Mouse (Mus musculus) hindbrain, postnatal 0 days (tissue): ENCODE data around the gene Gm19345. TPM values are rescaled to one million over a fixed set of nuclear protein-coding genes. Genes with fewer than 3 reads are reported as not detected.

Experiments used
- ATAC-seq: fragments of 200-750 bp; cut with Nextera tagmentation; 2 replicates; pipeline ENCODE4 v1.8.0; 2017; ENCODE audit warnings: mild to moderate bottlenecking, moderate TSS enrichment, moderate library complexity
- DNase-seq: peaks from one replicate; pipeline ENCODE4 v3.0.0-alpha.2; 2015; ENCODE audit warnings: low spot score
- H3K27ac ChIP-seq: fragments of 300-500 bp; sonication (generic); 2 replicates; pipeline ENCODE4 v1.5.1; 2014; ENCODE audit warnings: mild to moderate bottlenecking
- H3K27me3 ChIP-seq: fragments of 300-500 bp; sonication (generic); 2 replicates; pipeline ENCODE4 v1.6.1; 2014; ENCODE audit warnings: low read length, mixed read lengths; ENCODE audit not compliant: insufficient read depth
- H3K36me3 ChIP-seq: fragments of 300-500 bp; sonication (generic); 2 replicates; pipeline ENCODE4 v1.6.1; 2014; ENCODE audit warnings: low read length, mixed read lengths; ENCODE audit not compliant: insufficient read depth
- H3K4me1 ChIP-seq: fragments of 300-500 bp; sonication (generic); 2 replicates; pipeline ENCODE4 v1.6.1; 2014; ENCODE audit warnings: antibody characterized with exemption, low read length, mixed read lengths; ENCODE audit not compliant: insufficient read depth
- H3K4me2 ChIP-seq: fragments of 300-500 bp; sonication (generic); 2 replicates; pipeline ENCODE4 v1.6.1; 2014; ENCODE audit warnings: low read depth, mild to moderate bottlenecking, low read length, moderate library complexity, mixed read lengths
- H3K4me3 ChIP-seq: fragments of 300-500 bp; sonication (generic); 2 replicates; pipeline ENCODE4 v1.5.1; 2014; ENCODE audit warnings: low read length
- H3K9ac ChIP-seq: fragments of 300-500 bp; sonication (generic); replicated peaks from 2 replicates; pipeline ENCODE4 v1.6.1; 2014; ENCODE audit warnings: mild to moderate bottlenecking, low read length, moderate library complexity, mixed read lengths
- H3K9me3 ChIP-seq: fragments of 300-500 bp; sonication (generic); 2 replicates; pipeline ENCODE4 v1.6.1; 2016; ENCODE audit warnings: low read length, mixed read lengths
- CTCF ChIP-seq: IDR thresholded peaks from 2 replicates; pipeline ENCODE4 v1.5.1; 2016; ENCODE audit warnings: antibody characterized with exemption, control low read depth, low read depth
- WGBS: fragments of 180-500 bp; shearing (Covaris S2); extraction: QIAGEN DNeasy Blood & Tissue Kit; methylation state at CpG from one replicate; pipeline ENCODE4 v1.1.7; 2014; 5-methylcytosine and 5-hydroxymethylcytosine counted together
- polyA plus RNA-seq: library from polyadenylated mRNA; unstranded; fragments of >200 nt; fragmentation: Nextera tagmentation; extraction: Ambion mirVana; gene quantifications from 2 replicates; pipeline ENCODE4 v1.2.1, GENCODE M21; 2015
- total RNA-seq: library from RNA; depleted of rRNA; stranded (reverse); fragments of >200 nt; gene quantifications from 2 replicates; pipeline ENCODE4 v1.2.3, GENCODE M21; 2014

Gm19345 gene
- total and polyA plus RNA-seq, 2 experiments from 2014 or later = 16.1 to 53.7 TPM

DNA sequence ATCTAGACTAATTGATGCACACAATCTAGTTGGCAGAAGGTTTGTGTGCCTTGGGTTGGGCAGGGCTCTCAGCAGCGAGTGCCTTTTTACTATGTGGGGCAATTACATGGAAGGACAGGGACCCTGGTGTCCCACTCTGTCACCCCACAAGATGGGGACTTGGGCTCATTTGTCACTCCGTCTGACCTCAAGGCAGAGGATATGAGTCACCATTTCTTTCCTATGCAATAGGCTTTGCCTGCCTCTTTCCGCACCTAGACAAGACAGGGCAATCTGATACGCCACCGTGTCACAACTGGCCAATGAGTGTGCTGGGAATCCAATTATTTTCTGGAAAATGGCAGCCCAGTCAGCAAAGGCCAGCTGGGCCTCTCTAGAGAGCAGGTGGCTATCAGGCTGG, 3.9 kb downstream of the Gm19345 start:
- Histone ChIP-seq H3K4me1 (no peaks in the 10 kb centered on the region), H3K9ac (no peak overlapping the region), H3K27ac (no peak overlapping the region), H3K36me3 (no peaks in the 10 kb centered on the region), H3K9me3 (no peaks in the 10 kb centered on the region), H3K4me3 (no peak overlapping the region), H3K4me2 (no peak overlapping the region), H3K27me3 (no peaks in the 10 kb centered on the region)
- no peak for ATAC-seq
- no peak for DNase-seq
- TF ChIP-seq CTCF = no peak
- WGBS = 87% methylated on average over 5 of the region's 5 CpGs

DNA sequence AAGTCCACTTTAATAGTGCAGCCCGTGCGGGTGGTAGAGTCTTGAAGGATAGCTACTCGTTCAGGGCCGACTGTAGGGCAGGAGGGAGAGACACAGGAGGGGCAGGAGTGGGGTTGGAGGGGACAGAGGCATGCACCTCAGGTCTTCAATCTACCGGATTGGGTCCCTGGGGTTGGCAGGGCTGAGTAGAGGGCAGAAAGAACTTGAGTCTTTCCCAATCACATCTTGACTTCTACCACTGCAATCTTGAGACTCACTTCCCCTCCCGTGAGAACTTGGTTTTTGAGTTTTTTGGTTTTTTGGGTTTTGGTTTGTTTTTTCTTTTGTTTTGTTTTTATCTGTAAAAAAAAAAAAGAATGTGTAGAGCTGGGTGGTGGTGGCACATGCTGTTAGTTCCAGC, 4.5 kb downstream of the Gm19345 start:
- WGBS = 90% methylated on average over 6 of the region's 6 CpGs
- no peak for ATAC-seq
- Histone ChIP-seq H3K4me2 (no peak overlapping the region), H3K9ac (no peak overlapping the region), H3K4me3 (no peak overlapping the region), H3K27me3 (no peaks in the 10 kb centered on the region), H3K9me3 (no peaks in the 10 kb centered on the region), H3K27ac (no peak overlapping the region), H3K4me1 (no peaks in the 10 kb centered on the region), H3K36me3 (no peaks in the 10 kb centered on the region)
- no peak for TF ChIP-seq CTCF
- no peak for DNase-seq

DNA sequence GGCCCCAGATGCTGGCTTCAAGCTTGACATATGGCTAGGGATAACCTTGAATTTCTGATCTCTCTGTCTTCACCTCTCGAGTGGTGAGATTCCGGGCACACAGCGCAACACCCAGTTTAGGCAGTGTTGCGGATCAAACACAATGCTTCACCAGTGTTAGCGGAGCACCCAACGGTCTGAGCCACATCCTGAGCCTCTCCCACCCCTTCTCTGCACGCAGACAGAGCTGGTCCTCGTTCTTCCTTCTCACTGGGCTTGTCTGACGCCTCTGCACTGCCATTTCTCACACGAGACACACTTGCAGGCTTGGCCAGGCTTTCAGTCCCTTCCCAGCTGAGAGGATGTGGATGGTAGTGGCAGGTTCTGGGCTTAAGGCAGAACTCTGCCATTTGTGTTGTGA, 7.9 kb downstream of the Gm19345 start:
- H3K27ac ChIP-seq = no peak overlapping the region
- H3K4me2 ChIP-seq = no peak overlapping the region
- no peaks in the 10 kb centered on the region for H3K4me1 ChIP-seq
- no peaks in the 10 kb centered on the region for H3K36me3 ChIP-seq
- no peak overlapping the region for H3K9ac ChIP-seq
- H3K27me3 ChIP-seq = no peaks in the 10 kb centered on the region
- no peak for TF ChIP-seq CTCF
- DNase-seq (no peak), ATAC-seq (no peak)
- no peak overlapping the region for H3K4me3 ChIP-seq
- 72% methylated on average over 10 of the region's 10 CpGs for WGBS
- no peaks in the 10 kb centered on the region for H3K9me3 ChIP-seq

DNA sequence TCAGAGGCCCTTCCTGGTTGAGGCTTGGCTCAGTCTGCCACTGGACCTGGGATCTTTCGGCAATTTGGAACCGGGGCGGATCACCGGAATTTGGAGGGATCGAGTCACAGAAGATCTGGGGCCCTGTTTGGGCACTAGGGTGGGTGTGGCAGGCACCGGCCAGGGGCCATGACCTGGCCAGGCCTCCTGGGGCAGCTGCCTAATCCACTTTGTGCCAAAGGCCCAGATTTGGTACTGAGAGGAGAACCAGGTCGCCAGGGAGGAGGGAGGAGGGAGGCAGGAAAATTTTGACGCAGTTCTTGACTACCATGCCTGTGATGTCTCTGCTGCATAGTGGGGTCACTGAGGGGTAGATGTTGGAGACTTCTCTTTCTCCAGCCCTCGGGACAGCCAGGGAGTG, 9.4 kb downstream of the Gm19345 start, which contains the start of gene Ceacam16:
TSS of gene Ceacam16 (minus strand) at position 101 of the 400 bp plus-strand sequence.
- Histone ChIP-seq H3K27me3 (no peaks in the 10 kb centered on the region), H3K27ac (no peak within 1 kb of the TSS), H3K4me2 (no peak within 1 kb of the TSS), H3K4me1 (no peaks in the 10 kb centered on the region), H3K36me3 (no peaks in the 10 kb centered on the region), H3K9ac (no peak within 1 kb of the TSS), H3K4me3 (no peak within 1 kb of the TSS), H3K9me3 (no peaks in the 10 kb centered on the region)
- WGBS = 84% methylated on average over 9 of the region's 9 CpGs
- no peak for ATAC-seq
- TF ChIP-seq CTCF = no peak
- no peak for DNase-seq

DNA sequence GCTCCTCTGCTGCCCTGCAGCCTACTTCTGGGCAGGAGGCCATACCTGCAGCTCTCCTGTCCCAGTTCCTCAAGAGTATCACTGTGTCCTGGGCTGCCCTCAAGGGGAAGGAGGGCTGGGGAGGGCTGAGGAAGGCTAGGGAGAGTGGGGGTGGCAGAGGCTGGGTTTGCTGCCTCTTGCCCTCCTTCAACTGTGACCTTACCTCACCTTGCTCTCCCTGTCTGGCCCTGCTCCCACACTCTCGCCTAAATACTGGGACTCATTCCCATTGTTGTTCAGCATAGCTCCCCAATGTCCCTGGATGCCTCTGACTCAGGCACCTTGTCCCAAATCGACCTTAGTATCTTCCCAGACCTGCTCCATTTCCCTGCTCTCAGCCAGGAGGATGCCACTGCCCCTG, 12.4 kb downstream of the Gm19345 start:
- Histone ChIP-seq H3K36me3 (no peaks in the 10 kb centered on the region), H3K27me3 (no peaks in the 10 kb centered on the region), H3K4me3 (no peak overlapping the region), H3K4me2 (no peak overlapping the region), H3K9me3 (no peaks in the 10 kb centered on the region), H3K9ac (no peak overlapping the region), H3K27ac (no peak overlapping the region), H3K4me1 (no peaks in the 10 kb centered on the region)
- WGBS = 24% methylated on average over 2 of the region's 2 CpGs
- no peak for DNase-seq
- TF ChIP-seq CTCF = no peak
- ATAC-seq = no peak

DNA sequence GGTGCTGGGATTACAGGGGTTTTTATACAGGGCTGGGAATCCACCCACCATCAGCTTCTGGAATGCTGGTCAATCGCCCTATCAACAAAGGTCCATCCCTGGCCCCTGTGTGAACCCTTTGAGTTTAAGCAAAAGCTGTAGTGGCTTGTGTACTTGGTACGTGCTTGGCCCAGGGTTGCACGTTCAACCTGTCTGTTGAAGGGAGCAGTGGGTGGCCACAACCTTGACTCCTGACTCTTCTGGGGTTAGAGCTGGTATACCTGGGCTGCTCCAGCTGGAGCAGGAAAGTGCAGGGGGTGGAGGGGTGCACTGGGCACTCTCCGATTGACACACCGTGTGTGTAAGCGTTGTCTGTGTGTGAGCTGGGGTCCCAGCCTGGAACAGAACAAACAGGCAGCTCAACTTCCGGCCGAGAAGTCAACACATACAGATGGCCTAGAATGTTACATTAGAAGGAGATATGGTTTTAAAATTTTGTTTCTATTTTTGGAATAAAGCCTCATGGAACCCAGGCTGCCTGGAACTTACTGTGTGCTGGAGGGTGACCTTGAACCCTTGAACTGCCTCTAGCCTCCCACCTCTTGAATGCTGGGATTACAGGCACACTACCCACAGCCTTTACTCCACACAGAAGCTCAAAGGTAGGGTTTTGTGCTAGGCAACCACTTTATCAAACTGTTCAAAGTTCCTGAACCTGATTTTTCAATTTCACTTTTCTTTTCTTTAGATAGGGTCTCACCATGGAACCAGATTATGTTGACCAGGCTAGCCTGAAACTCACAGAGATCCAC, 13.6 kb downstream of the Gm19345 start:
- Histone ChIP-seq H3K27ac (no peak overlapping the region), H3K27me3 (no peaks in the 10 kb centered on the region), H3K36me3 (no peaks in the 10 kb centered on the region), H3K9me3 (no peaks in the 10 kb centered on the region), H3K9ac (no peak overlapping the region), H3K4me1 (no peaks in the 10 kb centered on the region), H3K4me2 (no peak overlapping the region), H3K4me3 (no peak overlapping the region)
- 78% methylated on average over 8 of the region's 8 CpGs for WGBS
- ATAC-seq (0 out of 2 replicates have a peak, but pooled peaks have one; percentile 4), DNase-seq (no peak)
- no peak for TF ChIP-seq CTCF

DNA sequence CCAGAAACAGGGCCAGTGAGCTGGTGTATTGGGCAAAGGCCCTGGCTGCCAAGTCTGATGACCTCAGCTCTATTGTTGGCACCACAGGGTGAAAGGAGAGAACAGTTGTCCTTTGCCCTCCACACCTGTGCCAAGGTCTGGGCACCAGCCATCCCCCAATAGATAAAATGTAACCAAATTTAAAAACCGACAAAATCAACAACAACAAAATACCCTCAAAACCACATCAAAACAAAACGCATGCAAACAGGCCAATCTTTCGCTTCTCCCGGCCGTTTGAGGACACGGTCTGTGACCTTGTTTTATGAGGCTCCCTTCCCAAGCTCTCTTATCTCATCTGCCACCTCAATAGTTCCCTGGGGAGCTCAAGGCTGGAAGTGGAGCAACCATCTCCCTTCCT, 14.7 kb downstream of the Gm19345 start:
- no peak overlapping the region for H3K27ac ChIP-seq
- 88% methylated on average over 6 of the region's 6 CpGs for WGBS
- TF ChIP-seq CTCF = no peak
- no peak for DNase-seq
- no peaks in the 10 kb centered on the region for H3K27me3 ChIP-seq
- no peak overlapping the region for H3K4me2 ChIP-seq
- ATAC-seq = no peak
- no peak overlapping the region for H3K9ac ChIP-seq
- no peak overlapping the region for H3K4me3 ChIP-seq
- H3K9me3 ChIP-seq = no peaks in the 10 kb centered on the region
- H3K36me3 ChIP-seq = no peaks in the 10 kb centered on the region
- H3K4me1 ChIP-seq = no peaks in the 10 kb centered on the region
